Mouse (Mus musculus) MEL (cell line): ENCODE data around the gene Vcam1. TPM values are rescaled to one million over a fixed set of nuclear protein-coding genes. Genes with fewer than 3 reads are reported as not detected.

Experiments used
- DNase-seq: peaks from one replicate; pipeline ENCODE4 v3.0.0; 2011; ENCODE audit warnings: low read depth, low spot score
- H3K27ac ChIP-seq: 2 replicates; pipeline ENCODE4 v1.5.1; 2012; ENCODE audit warnings: low read depth, mild to moderate bottlenecking, control low read depth, low read length, moderate library complexity; ENCODE audit not compliant: control insufficient read depth
- H3K27me3 ChIP-seq, 2 experiments: fragments of 150-350 bp in 1 of 2; sonication (generic) in 1 of 2; 2 replicates each; pipeline ENCODE4 v1.6.1; 2012; ENCODE audit warnings: low read length in 2 of 2, mild to moderate bottlenecking in 2 of 2, improper control_type of control experiment in 1 of 2, moderate library complexity in 1 of 2; ENCODE audit not compliant: insufficient read depth in 2 of 2, control insufficient read depth in 1 of 2
- H3K36me3 ChIP-seq, 2 experiments: 2 replicates each; pipeline ENCODE4 v1.6.1; 2012 to 2014; ENCODE audit warnings: low read length in 2 of 2, improper control_type of control experiment in 1 of 2, inconsistent platforms in 1 of 2, mild to moderate bottlenecking in 1 of 2; ENCODE audit not compliant: insufficient read depth in 2 of 2, control insufficient read depth in 1 of 2
- H3K4me1 ChIP-seq, 2 experiments: fragments of 150-350 bp in 1 of 2; sonication (generic) in 1 of 2; 2 replicates each; pipeline ENCODE4 v1.6.1; 2012; ENCODE audit warnings: low read length in 2 of 2, improper control_type of control experiment in 1 of 2, mild to moderate bottlenecking in 1 of 2; ENCODE audit not compliant: insufficient read depth in 2 of 2, control insufficient read depth in 1 of 2
- H3K4me3 ChIP-seq, 2 experiments: fragments of 150-350 bp in 1 of 2; sonication (generic) in 1 of 2; 2 replicates each; pipeline ENCODE4 v1.5.1; 2012; ENCODE audit warnings: low read depth in 2 of 2, low read length in 2 of 2, mild to moderate bottlenecking in 2 of 2, moderate library complexity in 2 of 2, control low read depth in 1 of 2, improper control_type of control experiment in 1 of 2; ENCODE audit not compliant: control insufficient read depth in 1 of 2, insufficient read depth in 1 of 2
- H3K79me2 ChIP-seq: 2 replicates; pipeline ENCODE4 v1.6.1; 2012; ENCODE audit warnings: mild to moderate bottlenecking, low read length, moderate library complexity; ENCODE audit not compliant: control insufficient read depth, poor library complexity, insufficient read depth
- H3K9ac ChIP-seq: 2 replicates; pipeline ENCODE4 v1.6.1; 2012; ENCODE audit warnings: low read depth, mild to moderate bottlenecking, control low read depth, low read length, moderate library complexity; ENCODE audit not compliant: control insufficient read depth, poor library complexity, severe bottlenecking
- H3K9me3 ChIP-seq: fragments of 150-350 bp; sonication (generic); replicated peaks from 2 replicates; pipeline ENCODE4 v1.6.1; 2012; ENCODE audit warnings: mild to moderate bottlenecking, low read length, improper control_type of control experiment, moderate library complexity; ENCODE audit not compliant: insufficient read depth
- CHD2 ChIP-seq: IDR thresholded peaks from 2 replicates; pipeline ENCODE4 v1.6.1; 2011; ENCODE audit warnings: low read length, improper control_type of control experiment
- E2F4 ChIP-seq: IDR thresholded peaks from 2 replicates; pipeline ENCODE4 v1.6.1; 2011; ENCODE audit warnings: low read depth, low read length, improper control_type of control experiment, borderline replicate concordance
- MAFK ChIP-seq: IDR thresholded peaks from 2 replicates; pipeline ENCODE4 v1.6.1; 2011; ENCODE audit warnings: low read depth, mild to moderate bottlenecking, low read length, improper control_type of control experiment, borderline replicate concordance
- MAX ChIP-seq: IDR thresholded peaks from 2 replicates; pipeline ENCODE4 v1.6.1; 2011; ENCODE audit warnings: low read length, improper control_type of control experiment
- MAZ ChIP-seq: IDR thresholded peaks from 2 replicates; pipeline ENCODE4 v1.6.1; 2012; ENCODE audit warnings: low read depth, mild to moderate bottlenecking, inconsistent platforms, low read length, improper control_type of control experiment
- NELFE ChIP-seq: IDR thresholded peaks from 2 replicates; pipeline ENCODE4 v1.6.1; 2011; ENCODE audit warnings: low read depth, low read length, improper control_type of control experiment
- NRF1 ChIP-seq: IDR thresholded peaks from 2 replicates; pipeline ENCODE4 v1.6.1; 2014; ENCODE audit warnings: low read depth, mild to moderate bottlenecking, inconsistent platforms, low read length, improper control_type of control experiment, moderate library complexity; ENCODE audit not compliant: poor library complexity, insufficient read depth, severe bottlenecking
- POLR2AphosphoS5 ChIP-seq: IDR thresholded peaks from 2 replicates; pipeline ENCODE4 v1.6.1; 2012; ENCODE audit warnings: low read depth, borderline replicate concordance, mild to moderate bottlenecking, inconsistent platforms, low read length, moderate library complexity, mixed read lengths
- RAD21 ChIP-seq: IDR thresholded peaks from 2 replicates; pipeline ENCODE4 v1.6.1; 2011; ENCODE audit warnings: mild to moderate bottlenecking, low read depth, low read length, improper control_type of control experiment
- SMC3 ChIP-seq: IDR thresholded peaks from 2 replicates; pipeline ENCODE4 v1.6.1; 2011; ENCODE audit warnings: low read depth, low read length, improper control_type of control experiment
- TAL1 ChIP-seq: IDR thresholded peaks from 2 replicates; pipeline ENCODE4 v1.6.1; 2012; ENCODE audit warnings: mild to moderate bottlenecking, inconsistent platforms, low read length, moderate library complexity, mixed read lengths
- ZC3H11A ChIP-seq: IDR thresholded peaks from 2 replicates; pipeline ENCODE4 v1.6.1; 2012; ENCODE audit warnings: low read depth, mild to moderate bottlenecking, inconsistent platforms, low read length, improper control_type of control experiment
- ZMIZ1 ChIP-seq: IDR thresholded peaks from 2 replicates; pipeline ENCODE4 v1.6.1; 2012; ENCODE audit warnings: low read depth, mild to moderate bottlenecking, inconsistent platforms, low read length, improper control_type of control experiment, moderate library complexity
- ZNF384 ChIP-seq: IDR thresholded peaks from 2 replicates; pipeline ENCODE4 v1.6.1; 2012; ENCODE audit warnings: low read depth, mild to moderate bottlenecking, inconsistent platforms, low read length, improper control_type of control experiment
- polyA plus RNA-seq, 2 experiments: library from polyadenylated mRNA; stranded (reverse) in 1 of 2; unstranded in 1 of 2; fragments of >175 nt in 1 of 2; fragments of >200 nt in 1 of 2; gene quantifications; 2 replicates each; pipeline versions ENCODE4 v1.2.1 to v1.2.4; 2012; ENCODE audit warnings: low replicate concordance in 2 of 2, low read depth in 1 of 2; ENCODE audit not compliant: insufficient read length in 2 of 2, insufficient read depth in 1 of 2, missing spikeins in 1 of 2
- total RNA-seq: library from RNA; depleted of rRNA; stranded (reverse); fragments of 300-350 nt; gene quantifications from 2 replicates; pipeline ENCODE4 v1.2.3, GENCODE M21; 2012

Gene Vcam1
- total and polyA plus RNA-seq, 3 experiments = not detected

- DNase-seq = no peak
- TF ChIP-seq POLR2AphosphoS5 = no peak
- Histone ChIP-seq H3K36me3 (no peaks in the 10 kb centered on the region), H3K4me1 (no peaks in the 10 kb centered on the region), H3K9ac (no peak overlapping the region), H3K4me3 (no peak overlapping the region), H3K79me2 (no peaks in the 10 kb centered on the region), H3K9me3 (no peaks in the 10 kb centered on the region), H3K27me3 (peaks cover 0 to 2% of the 10 kb centered on the region in 2 experiments; a peak in 2 of 4 replicates), H3K27ac (no peak overlapping the region)
Observed at GRCm38 (mm10) chr3:116171461-116171860, 42.0 kb upstream of the Vcam1 start.

GRCm38 (mm10) chr3:116168056-116168455, 38.6 kb upstream of the Vcam1 start:
- Histone ChIP-seq H3K36me3 (no peaks in the 10 kb centered on the region), H3K27ac (no peak overlapping the region), H3K4me1 (no peaks in the 10 kb centered on the region), H3K27me3 (peaks cover 0 to 2% of the 10 kb centered on the region in 2 experiments; a peak in 2 of 4 replicates), H3K9ac (no peak overlapping the region), H3K9me3 (no peaks in the 10 kb centered on the region)
- no peak for DNase-seq
- no peak for TF ChIP-seq NRF1
- TF ChIP-seq NELFE = no peak
- no peak for TF ChIP-seq ZC3H11A
- TF ChIP-seq POLR2AphosphoS5 = no peak
- TF ChIP-seq E2F4 = no peak
- no peak for TF ChIP-seq CHD2
- no peak for TF ChIP-seq ZNF384
- no peak for TF ChIP-seq RAD21
- TF ChIP-seq, all 39 proteins: peak for 0
- Histone ChIP-seq H3K79me2 (no peaks in the 10 kb centered on the region), H3K4me3 (no peak overlapping the region)

- Histone ChIP-seq H3K79me2 (no peaks in the 10 kb centered on the region), H3K36me3 (no peaks in the 10 kb centered on the region), H3K27me3 (peaks cover 0 to 4% of the 10 kb centered on the region in 2 experiments; a peak in 2 of 4 replicates), H3K4me1 (no peaks in the 10 kb centered on the region), H3K27ac (no peak overlapping the region), H3K4me3 (no peak overlapping the region), H3K9me3 (no peaks in the 10 kb centered on the region), H3K9ac (no peak overlapping the region)
- no peak for TF ChIP-seq MAX
- no peak for TF ChIP-seq MAZ
- TF ChIP-seq TAL1 = no peak
- no peak for TF ChIP-seq E2F4
- TF ChIP-seq ZMIZ1 = no peak
- no peak for TF ChIP-seq NRF1
- no peak for TF ChIP-seq MAFK
- no peak for TF ChIP-seq SMC3
- TF ChIP-seq ZC3H11A = no peak
- no peak for DNase-seq
Observed at GRCm38 (mm10) chr3:116166296-116166695, 36.8 kb upstream of the Vcam1 start.
